Mouse (Mus musculus): ENCODE measurements around the gene Rsbn1l.

DNA sequence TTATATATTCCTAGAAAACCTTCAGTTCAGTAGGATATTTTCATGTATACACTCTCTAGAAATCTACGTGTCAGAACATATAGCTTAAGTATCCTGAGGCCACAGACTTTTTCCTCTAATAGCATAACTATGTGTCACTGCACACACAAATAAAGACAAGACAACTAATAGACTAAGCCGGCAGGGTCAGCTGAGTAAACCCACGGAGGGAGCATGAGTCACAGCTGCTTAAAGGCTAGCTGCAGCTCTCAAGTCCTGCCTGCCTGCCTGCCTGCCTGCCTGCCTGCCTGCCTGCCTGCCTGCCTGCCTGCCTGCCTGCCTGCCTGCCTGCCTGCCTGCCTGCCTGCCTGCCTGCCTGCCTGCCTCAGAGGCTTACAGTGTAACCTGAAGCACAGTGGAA is 30.7 kb downstream of the Rsbn1l start:
- TF ChIP-seq CTCF (IDR thresholded peaks at IDR 0.05; ENCODE audit: low read depth) (no peak), EP300 (IDR thresholded peaks at IDR 0.05; ENCODE audit: low read depth) (no peak)

All from liver, embryonic 14.5 days (tissue).